Mouse (Mus musculus) midbrain, embryonic 15.5 days (tissue): Measurements from ENCODE around the gene Hist2h2bb. TPM values are rescaled to one million over a fixed set of nuclear protein-coding genes. Genes with fewer than 3 reads are reported as not detected.
"Not testable (repeated sequence)": the region's sequence is repeated elsewhere in the genome, so short reads cannot be mapped to it uniquely, and the experiment has no call there.

Experiments used
- ATAC-seq: fragments of 200-750 bp; cut with Nextera tagmentation; replicated peaks from 2 replicates; pipeline ENCODE4 v1.8.0; 2017; ENCODE audit warnings: moderate TSS enrichment
- H3K27ac ChIP-seq: fragments of 300-500 bp; sonication (generic); 2 replicates; pipeline ENCODE4 v1.5.1; 2015; ENCODE audit warnings: mild to moderate bottlenecking, inconsistent platforms
- H3K27me3 ChIP-seq: fragments of 300-500 bp; sonication (generic); replicated peaks from 2 replicates; pipeline ENCODE4 v1.6.1; 2015; ENCODE audit warnings: inconsistent platforms
- H3K36me3 ChIP-seq: fragments of 300-500 bp; sonication (generic); replicated peaks from 2 replicates; pipeline ENCODE4 v1.6.1; 2015; ENCODE audit warnings: inconsistent platforms
- H3K4me1 ChIP-seq: fragments of 300-500 bp; sonication (generic); 2 replicates; pipeline ENCODE4 v1.6.1; 2015; ENCODE audit warnings: inconsistent platforms
- H3K4me2 ChIP-seq: fragments of 300-500 bp; sonication (generic); 2 replicates; pipeline ENCODE4 v1.6.1; 2015; ENCODE audit warnings: inconsistent platforms, mild to moderate bottlenecking, moderate library complexity
- H3K4me3 ChIP-seq: fragments of 300-500 bp; sonication (generic); 2 replicates; pipeline ENCODE4 v1.5.1; 2015; ENCODE audit warnings: mild to moderate bottlenecking, inconsistent platforms
- H3K9ac ChIP-seq: fragments of 300-500 bp; sonication (generic); 2 replicates; pipeline ENCODE4 v1.6.1; 2015; ENCODE audit warnings: mild to moderate bottlenecking, inconsistent platforms
- H3K9me3 ChIP-seq: fragments of 300-500 bp; sonication (generic); 2 replicates; pipeline ENCODE4 v1.6.1; 2016; ENCODE audit warnings: inconsistent platforms
- WGBS: fragments of 180-500 bp; shearing (Covaris S2); methylation state at CpG from one replicate; pipeline ENCODE4 v1.1.7; 2015; ENCODE audit warnings: mixed read lengths; 5-methylcytosine and 5-hydroxymethylcytosine counted together
- polyA plus RNA-seq: library from polyadenylated mRNA; unstranded; fragments of >200 nt; fragmentation: Nextera tagmentation; extraction: Ambion mirVana; gene quantifications from 2 replicates; pipeline ENCODE4 v1.2.1, GENCODE M21; 2015

The Hist2h2bb gene
- 1.9 and 2.6 TPM in 2 replicates for polyA plus RNA-seq

DNA sequence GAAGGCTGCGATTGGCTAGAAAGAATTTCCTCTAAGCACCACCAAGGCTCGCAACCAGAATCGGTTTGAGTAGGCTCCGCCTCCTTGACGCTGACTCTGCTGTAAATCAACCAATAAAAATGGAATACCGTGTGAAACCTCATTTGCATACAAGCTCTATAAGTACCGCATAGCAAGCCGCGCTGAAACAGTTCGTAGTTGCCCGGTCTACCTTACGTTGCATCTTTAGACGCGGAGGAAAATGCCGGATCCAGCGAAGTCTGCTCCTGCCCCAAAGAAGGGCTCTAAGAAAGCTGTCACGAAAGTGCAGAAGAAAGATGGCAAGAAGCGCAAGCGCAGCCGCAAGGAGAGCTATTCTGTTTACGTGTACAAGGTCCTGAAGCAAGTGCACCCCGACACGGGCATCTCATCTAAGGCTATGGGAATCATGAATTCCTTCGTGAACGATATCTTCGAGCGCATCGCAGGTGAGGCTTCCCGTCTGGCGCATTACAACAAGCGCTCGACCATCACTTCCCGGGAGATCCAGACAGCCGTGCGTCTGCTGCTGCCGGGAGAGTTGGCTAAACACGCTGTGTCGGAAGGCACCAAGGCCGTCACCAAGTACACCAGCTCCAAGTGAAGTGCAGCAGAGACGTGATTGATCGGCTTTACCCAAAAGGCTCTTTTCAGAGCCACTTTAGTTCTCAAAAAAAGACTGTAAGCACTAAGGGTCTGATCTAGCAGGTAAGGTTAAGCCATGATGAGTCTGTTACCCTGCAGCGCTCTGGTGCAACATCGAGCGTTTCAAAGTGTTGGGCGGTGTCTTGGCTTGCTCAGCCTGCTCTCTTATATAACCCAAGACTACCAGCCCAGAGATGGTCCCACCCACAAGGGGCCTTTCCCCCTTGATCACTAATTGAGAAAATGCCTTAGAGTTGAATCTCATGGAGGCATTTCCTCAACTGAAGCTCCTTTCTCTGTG lies at the start of gene Hist2h2bb:
Gene Hist2h2bb (plus strand): TSS at position 242 of the 964 bp plus-strand sequence.
- peak within 1 kb of the TSS; percentile 48 for H3K4me3 ChIP-seq
- H3K9me3 ChIP-seq = no peaks in the 10 kb centered on the region
- H3K27me3 ChIP-seq = no peaks in the 10 kb centered on the region
- no peaks in the 10 kb centered on the region for H3K36me3 ChIP-seq
- peak within 1 kb of the TSS; percentile 86 for H3K4me2 ChIP-seq
- ATAC-seq = peak; percentile 97
- peaks cover 12% of the 10 kb centered on the region for H3K4me1 ChIP-seq
- peak within 1 kb of the TSS; percentile 65 for H3K9ac ChIP-seq
- WGBS = under 1% methylated on average over 45 of the region's 45 CpGs
- peak within 1 kb of the TSS; percentile 95 for H3K27ac ChIP-seq

DNA sequence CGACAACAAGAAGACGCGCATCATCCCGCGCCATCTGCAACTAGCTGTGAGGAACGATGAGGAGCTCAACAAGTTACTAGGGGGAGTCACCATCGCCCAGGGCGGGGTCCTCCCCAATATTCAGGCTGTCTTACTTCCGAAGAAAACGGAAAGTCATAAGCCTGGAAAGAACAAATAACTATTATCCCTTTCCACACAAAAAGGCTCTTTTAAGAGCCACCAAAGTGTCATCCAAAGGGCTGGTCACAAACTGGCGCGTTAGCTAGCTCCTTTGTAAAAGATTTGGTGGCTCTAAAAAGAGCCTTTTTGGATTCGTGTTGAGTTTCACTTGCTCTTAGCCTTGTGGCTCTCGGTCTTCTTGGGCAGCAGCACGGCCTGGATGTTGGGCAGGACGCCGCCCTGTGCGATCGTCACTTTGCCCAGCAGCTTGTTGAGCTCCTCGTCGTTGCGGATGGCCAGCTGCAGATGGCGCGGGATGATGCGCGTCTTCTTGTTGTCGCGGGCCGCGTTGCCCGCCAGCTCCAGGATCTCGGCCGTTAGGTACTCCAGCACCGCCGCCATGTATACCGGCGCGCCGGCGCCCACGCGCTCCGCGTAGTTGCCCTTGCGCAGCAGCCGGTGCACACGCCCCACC lies 49.3 kb upstream of the Hist2h2bb start:
- not testable (repeated sequence) for H3K9me3 ChIP-seq, H3K27me3 ChIP-seq, H3K36me3 ChIP-seq
- peak overlapping the region; percentile 93 for H3K4me2 ChIP-seq
- H3K4me1 ChIP-seq = peaks cover 23% of the 10 kb centered on the region
- ATAC-seq = peak; percentile 32
- H3K9ac ChIP-seq = peak overlapping the region; percentile 87
- H3K27ac ChIP-seq = peak overlapping the region; percentile 98
- WGBS = under 1% methylated on average over 32 of the region's 47 CpGs
- peak overlapping the region; percentile 74 for H3K4me3 ChIP-seq

DNA sequence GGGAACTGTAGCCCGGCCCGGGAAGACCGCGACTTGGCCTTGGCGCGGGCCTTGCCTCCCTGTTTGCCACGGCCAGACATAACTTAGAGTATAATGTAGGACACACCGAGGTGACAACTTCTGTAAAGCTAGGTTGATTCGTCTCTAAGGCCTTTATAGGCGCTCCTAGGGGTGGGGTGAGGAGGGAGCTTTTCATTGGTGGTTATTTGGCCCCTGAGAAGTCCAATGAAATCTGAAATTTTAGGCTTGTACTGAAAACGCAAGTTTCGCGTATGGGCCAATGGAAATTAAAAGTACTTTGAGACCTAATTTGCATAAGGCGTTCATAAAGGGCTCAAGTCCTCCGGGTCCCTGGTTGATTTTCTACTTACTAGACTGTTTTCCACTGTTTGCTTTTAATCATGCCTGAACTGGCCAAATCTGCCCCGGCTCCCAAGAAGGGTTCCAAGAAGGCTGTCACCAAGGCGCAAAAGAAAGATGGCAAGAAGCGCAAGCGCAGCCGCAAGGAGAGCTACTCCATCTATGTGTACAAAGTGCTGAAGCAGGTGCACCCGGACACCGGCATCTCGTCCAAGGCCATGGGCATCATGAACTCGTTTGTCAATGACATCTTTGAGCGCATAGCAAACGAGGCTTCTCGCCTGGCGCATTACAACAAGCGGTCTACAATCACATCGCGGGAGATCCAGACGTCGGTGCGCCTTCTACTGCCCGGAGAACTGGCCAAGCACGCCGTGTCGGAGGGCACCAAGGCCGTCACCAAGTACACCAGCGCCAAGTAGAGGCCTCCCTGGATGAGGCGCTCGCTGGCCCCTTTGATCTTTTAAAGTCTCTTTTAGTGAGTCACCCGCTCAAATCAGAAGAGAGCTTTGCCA lies 48.5 kb upstream of the Hist2h2bb start, which contains the start of the genes Hist2h2ac and Hist2h2be:
Gene Hist2h2ac (minus strand): TSS at position 116 of the 875 bp plus-strand sequence.
Gene Hist2h2be (plus strand): TSS at position 355 of the 875 bp plus-strand sequence.
- Histone ChIP-seq H3K4me1 (peaks cover 23% of the 10 kb centered on the region), H3K9me3 (no peaks in the 10 kb centered on the region), H3K4me3 (peak within 1 kb of the TSS; percentile 74), H3K36me3 (no peaks in the 10 kb centered on the region), H3K9ac (peak within 1 kb of the TSS; percentile 87), H3K27me3 (no peaks in the 10 kb centered on the region), H3K4me2 (peak within 1 kb of the TSS; percentile 93), H3K27ac (peak within 1 kb of the TSS; percentile 98)
- ATAC-seq = peak; percentile 79
- WGBS = under 1% methylated on average over 43 of the region's 43 CpGs

DNA sequence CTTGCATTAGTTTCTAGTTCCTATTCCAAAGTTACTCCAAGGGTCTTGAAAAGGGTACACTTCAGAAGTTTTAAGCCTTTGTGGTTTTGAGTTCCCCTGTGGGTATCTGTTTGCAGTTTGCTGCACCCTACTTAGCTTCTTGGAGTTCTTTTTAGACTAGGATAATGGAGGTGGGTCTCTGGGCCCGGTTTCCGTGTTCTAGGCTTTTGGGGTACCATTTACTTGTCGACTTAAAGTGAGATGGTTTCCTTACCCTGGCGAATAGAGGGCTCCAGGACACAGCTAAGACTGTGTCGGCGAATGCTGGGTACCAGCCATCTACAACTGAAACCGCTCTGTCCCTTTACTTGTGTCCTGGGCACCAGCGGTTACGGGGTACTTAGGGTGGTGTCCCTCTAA lies 47.9 kb upstream of the Hist2h2bb start:
- no peaks in the 10 kb centered on the region for H3K27me3 ChIP-seq
- no peak for ATAC-seq
- no peaks in the 10 kb centered on the region for H3K9me3 ChIP-seq
- peak overlapping the region; percentile 87 for H3K9ac ChIP-seq
- peak overlapping the region; percentile 98 for H3K27ac ChIP-seq
- H3K4me3 ChIP-seq = peak overlapping the region; percentile 74
- H3K4me2 ChIP-seq = peak overlapping the region; percentile 93
- H3K4me1 ChIP-seq = peaks cover 23% of the 10 kb centered on the region
- no peaks in the 10 kb centered on the region for H3K36me3 ChIP-seq
- WGBS = 7% methylated on average over 9 of the region's 9 CpGs

DNA sequence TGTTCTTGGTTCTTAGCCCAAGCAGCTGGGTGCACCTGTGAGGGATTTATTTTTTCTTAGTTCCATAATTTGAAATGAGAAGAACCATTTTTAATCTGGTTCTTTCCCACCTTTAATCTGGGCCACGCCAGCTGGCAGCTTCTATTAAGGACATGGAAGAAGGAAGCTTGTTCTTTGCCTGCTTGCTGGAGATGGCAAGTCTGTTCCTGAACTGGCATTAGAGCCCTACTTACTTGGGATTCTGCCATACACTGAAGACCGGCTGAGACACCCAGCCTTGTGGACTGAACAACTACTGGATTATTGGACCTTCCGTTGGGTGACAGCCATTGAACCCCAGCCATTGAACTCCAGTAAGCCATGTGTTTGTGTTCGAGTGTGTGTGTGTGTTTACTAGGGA lies 46.8 kb upstream of the Hist2h2bb start:
- no peaks in the 10 kb centered on the region for H3K27me3 ChIP-seq
- no peak overlapping the region for H3K4me3 ChIP-seq
- no peak overlapping the region for H3K9ac ChIP-seq
- H3K9me3 ChIP-seq = no peaks in the 10 kb centered on the region
- ATAC-seq = no peak
- H3K4me2 ChIP-seq = 0 out of 2 replicates have a peak overlapping the region, but pooled peaks have one; percentile 3
- H3K27ac ChIP-seq = no peak overlapping the region
- peaks cover 23% of the 10 kb centered on the region for H3K4me1 ChIP-seq
- H3K36me3 ChIP-seq = no peaks in the 10 kb centered on the region
- WGBS = 86% methylated on average over 4 of the region's 4 CpGs

DNA sequence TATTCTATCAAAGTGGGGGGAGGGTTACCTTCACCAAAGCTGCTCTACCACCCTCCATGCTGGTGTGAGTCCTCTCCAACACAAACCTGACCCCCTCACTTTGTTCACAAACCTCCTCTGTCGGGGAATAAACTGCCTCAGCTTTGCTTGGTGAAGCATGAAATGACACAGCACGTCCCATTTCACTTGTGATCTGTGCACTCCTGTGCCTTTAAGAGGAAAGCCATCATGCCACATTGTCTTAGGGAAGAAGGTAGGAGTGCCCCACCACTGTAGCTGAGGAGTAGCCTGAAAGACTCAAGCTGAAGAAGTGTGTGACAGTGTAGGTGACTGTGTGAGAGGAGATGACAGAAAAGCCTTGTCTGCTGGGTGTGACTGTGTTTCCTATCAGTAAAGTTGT lies 44.1 kb upstream of the Hist2h2bb start:
- Histone ChIP-seq H3K27ac (no peak overlapping the region), H3K27me3 (no peaks in the 10 kb centered on the region), H3K36me3 (no peaks in the 10 kb centered on the region), H3K4me1 (peaks cover 16% of the 10 kb centered on the region), H3K4me3 (no peak overlapping the region), H3K4me2 (no peak overlapping the region), H3K9me3 (no peaks in the 10 kb centered on the region), H3K9ac (no peak overlapping the region)
- WGBS = 11% methylated on average over 2 of the region's 2 CpGs
- ATAC-seq = no peak

DNA sequence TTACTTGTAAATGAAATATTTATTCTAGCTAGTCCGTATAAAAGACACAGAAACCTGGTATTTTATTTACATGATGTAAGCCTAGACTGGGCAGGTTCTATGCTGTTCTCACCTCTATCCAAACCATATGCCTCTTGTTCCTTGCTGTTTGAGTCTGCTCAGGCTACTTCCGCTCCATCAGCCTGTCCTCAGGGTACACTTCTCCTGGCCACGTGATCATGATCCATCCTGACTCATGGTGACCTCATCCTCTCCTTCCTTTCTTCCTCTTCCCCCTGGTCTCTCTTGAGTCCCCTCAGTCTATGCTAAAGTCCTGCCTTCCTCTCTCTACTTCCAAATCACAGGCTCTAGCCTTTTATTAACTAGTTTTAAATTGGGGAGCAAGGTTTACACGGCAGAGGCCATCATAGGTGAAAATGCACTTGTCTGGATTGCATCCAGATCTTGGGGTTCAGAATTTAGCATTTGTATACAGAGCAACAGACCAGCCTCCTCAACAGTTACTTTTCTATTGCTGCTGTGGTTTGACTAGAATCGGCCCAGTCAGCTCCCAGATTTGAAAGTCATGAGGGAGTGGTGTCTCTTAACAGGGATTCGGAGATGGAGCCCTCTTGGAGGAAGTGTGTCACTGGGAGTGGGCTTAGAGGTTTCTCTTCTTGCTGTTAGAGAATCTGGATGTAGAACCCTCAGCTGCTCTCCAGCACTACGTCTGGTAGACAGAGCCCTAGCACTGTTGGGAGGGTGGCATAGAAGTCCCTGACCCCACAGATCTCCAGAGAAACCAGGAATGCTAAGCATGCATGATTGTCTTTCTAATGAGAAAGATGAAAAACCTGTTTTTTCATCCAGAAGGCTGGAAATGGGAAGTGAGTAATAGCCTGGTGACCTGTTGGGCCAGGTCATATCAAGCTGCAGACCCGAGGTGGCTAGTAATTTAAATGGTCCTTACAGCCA lies 42.6 kb upstream of the Hist2h2bb start:
- Histone ChIP-seq H3K9ac (no peak overlapping the region), H3K36me3 (no peaks in the 10 kb centered on the region), H3K4me2 (no peak overlapping the region), H3K4me1 (peaks cover 5% of the 10 kb centered on the region), H3K27ac (no peak overlapping the region), H3K4me3 (no peak overlapping the region), H3K27me3 (no peaks in the 10 kb centered on the region), H3K9me3 (no peaks in the 10 kb centered on the region)
- no peak for ATAC-seq
- WGBS = 81% methylated on average over 8 of the region's 8 CpGs

DNA sequence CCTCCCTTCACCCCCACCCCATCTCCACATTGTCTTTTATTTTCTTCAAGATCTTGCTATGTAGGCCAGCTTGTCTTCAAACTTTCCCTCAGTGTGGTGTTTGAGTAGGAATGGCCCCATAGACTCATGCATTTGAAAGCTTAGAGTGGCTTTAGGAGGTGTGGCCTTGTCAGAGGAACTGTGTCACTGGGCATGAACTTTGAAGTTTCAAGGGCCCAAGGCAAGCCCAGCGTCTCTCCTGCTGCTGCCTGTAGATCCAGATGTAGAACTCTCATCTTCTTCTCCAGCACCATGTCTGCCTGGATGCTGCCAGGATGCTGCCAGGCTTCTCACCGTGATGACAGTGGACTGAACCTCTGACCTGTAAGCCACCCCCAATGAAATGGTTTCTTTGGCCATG lies 40.7 kb upstream of the Hist2h2bb start:
- Histone ChIP-seq H3K4me2 (no peak overlapping the region), H3K36me3 (no peaks in the 10 kb centered on the region), H3K4me3 (no peak overlapping the region), H3K9me3 (no peaks in the 10 kb centered on the region), H3K9ac (no peak overlapping the region), H3K4me1 (no peaks in the 10 kb centered on the region), H3K27ac (no peak overlapping the region), H3K27me3 (no peaks in the 10 kb centered on the region)
- 65% methylated on average over 2 of the region's 2 CpGs for WGBS
- no peak for ATAC-seq

DNA sequence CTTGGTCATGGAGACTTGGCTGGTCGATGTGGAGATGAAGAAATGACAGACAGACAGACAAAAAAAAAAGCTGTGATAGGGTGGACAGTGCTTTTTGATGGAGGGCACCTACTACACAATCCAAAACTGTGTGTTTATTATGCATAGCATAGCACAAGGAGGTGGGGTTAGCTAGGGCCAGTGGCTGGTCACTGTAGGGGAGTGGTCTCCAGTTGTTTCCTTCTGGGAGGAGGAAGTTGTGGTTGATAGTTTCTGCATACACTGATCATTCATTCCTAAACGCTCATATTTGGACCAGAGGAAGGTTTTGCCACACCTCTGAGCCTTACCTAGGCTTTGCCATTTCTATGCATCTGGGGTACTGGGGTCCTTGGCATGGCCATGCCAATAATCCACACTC lies 39.1 kb upstream of the Hist2h2bb start:
- ATAC-seq = no peak
- Histone ChIP-seq H3K27ac (no peak overlapping the region), H3K9ac (no peak overlapping the region), H3K4me2 (no peak overlapping the region), H3K36me3 (no peaks in the 10 kb centered on the region), H3K4me3 (no peak overlapping the region), H3K27me3 (no peaks in the 10 kb centered on the region), H3K4me1 (no peaks in the 10 kb centered on the region), H3K9me3 (no peaks in the 10 kb centered on the region)
- 83% methylated on average over 2 of the region's 2 CpGs for WGBS

DNA sequence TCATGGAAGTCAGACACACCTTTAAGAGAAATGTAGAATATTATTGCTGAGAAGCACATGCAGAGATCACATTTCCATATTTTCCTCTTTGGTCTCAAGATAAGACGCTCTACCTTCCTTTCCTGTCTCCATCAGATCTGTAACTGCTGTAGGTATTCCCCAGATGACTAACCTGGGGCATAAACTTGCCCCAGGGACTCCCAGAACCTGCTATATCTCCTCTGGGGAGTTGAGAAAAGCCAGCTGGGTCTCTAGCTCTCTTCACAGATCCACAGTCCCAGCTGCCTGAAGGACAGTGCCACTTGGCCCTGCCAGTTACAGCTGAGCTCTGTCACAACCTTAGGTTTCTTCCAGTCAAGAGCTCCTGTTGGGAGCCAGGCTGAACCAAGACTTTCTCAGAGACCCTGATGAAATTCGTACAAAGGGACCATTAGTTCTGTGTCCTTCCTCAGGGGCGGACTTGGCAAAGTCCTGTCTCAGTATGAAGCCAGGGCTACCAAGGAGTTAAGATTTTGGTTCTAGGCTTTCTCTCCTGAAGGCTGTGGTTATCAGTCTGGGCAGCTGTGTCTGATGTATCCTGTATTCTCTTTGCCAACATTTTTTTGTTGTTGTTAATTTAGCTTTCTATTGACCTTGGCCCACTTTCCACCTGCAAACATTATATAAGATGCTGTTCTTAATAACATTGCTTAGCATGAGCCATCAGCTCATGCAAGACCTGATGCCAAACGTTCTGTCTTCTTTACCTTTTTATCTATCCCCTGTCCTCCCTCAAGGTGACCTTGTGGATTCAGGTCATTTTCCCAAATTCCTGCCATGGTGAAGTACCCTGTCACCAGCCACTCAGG lies 38.4 kb upstream of the Hist2h2bb start:
- Histone ChIP-seq H3K9me3 (no peaks in the 10 kb centered on the region), H3K27me3 (no peaks in the 10 kb centered on the region), H3K4me3 (no peak overlapping the region), H3K36me3 (no peaks in the 10 kb centered on the region), H3K4me2 (no peak overlapping the region), H3K27ac (no peak overlapping the region), H3K4me1 (no peaks in the 10 kb centered on the region), H3K9ac (no peak overlapping the region)
- ATAC-seq = no peak
- WGBS = 72% methylated on average over 4 of the region's 4 CpGs
